Mouse (Mus musculus): ENCODE results near the gene Camk1d. TPM values are rescaled to one million over a fixed set of nuclear protein-coding genes. Genes with fewer than 3 reads are reported as not detected.
"Not testable (repeated sequence)": the region's sequence is repeated elsewhere in the genome, so short reads cannot be mapped to it uniquely, and the experiment has no call there.

The Camk1d gene
- total and polyA plus RNA-seq, 2 experiments from 2014 or later: 8.0 to 20.9 TPM

DNA sequence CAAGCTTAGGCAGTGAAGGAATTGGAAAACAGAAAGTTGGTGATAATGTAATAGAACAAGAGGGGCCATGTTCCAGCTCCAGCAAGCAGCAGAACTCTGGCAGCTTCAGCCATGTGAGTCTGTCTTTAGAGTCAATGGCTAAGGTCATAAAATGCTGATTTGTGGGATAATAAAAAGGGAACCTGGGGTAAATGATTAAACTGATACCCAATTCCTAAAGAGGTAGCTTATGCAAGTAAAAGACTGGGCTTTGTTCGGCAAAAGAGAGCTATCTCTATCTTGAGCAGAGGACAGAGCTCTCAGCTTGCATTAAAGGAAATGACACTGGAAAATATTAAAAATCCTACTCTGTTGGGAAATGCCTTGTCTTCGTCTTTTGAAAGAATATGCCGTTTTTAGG lies 456.1 kb downstream of the Camk1d start:
- H3K36me3 ChIP-seq (ENCODE audit: insufficient read depth, low read length): no peaks in the 10 kb centered on the region
- ATAC-seq (ENCODE audit: low FRiP score): no peak

DNA sequence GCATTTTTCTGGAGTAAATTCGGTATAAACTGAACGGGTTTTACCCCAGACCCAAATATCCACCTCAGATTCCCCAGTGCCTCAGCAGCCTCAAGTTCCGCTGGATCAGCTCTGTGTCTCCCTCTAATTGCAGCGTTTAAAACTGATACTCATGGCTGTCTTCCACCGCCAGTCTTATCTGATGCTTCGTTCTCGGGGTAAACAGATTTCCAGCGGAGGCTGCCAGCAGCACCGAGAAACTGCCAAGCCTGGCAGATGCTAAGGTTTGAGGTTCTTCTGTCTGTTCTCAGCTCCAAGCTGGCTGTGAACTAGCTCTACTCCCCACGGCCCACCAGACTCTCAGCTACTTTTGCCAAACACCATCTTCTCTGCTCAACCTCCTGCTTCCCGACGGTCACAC lies 464.3 kb downstream of the Camk1d start:
- no peaks in the 10 kb centered on the region for H3K9me3 ChIP-seq (ENCODE audit: low read length)
- no peak overlapping the region for H3K27ac ChIP-seq (ENCODE audit: low read depth, low read length)
- no peaks in the 10 kb centered on the region for H3K36me3 ChIP-seq (ENCODE audit: insufficient read depth, low read length)
- H3K4me3 ChIP-seq (ENCODE audit: low read depth, low read length): no peak overlapping the region
- H3K9ac ChIP-seq (replicated peaks; ENCODE audit: low read length, poor library complexity, severe bottlenecking): no peak overlapping the region
- no peaks in the 10 kb centered on the region for H3K4me1 ChIP-seq (ENCODE audit: insufficient read depth, low read length)
- ATAC-seq (ENCODE audit: low FRiP score) (no peak), DNase-seq (ENCODE audit: low spot score) (peak; percentile 90)
- peak; percentile 43 for TF ChIP-seq CTCF (IDR thresholded peaks at IDR 0.05)
- H3K27me3 ChIP-seq (ENCODE audit: insufficient read depth, low read length): no peaks in the 10 kb centered on the region
- H3K4me2 ChIP-seq (ENCODE audit: low read depth, low read length, poor library complexity, severe bottlenecking): no peak overlapping the region
- WGBS: 77% methylated on average over 12 of the region's 12 CpGs

More for the DNA sequence above, 456.1 kb downstream of the Camk1d start:
- no peaks in the 10 kb centered on the region for H3K4me1 ChIP-seq (ENCODE audit: insufficient read depth, low read length)
- H3K27ac ChIP-seq (ENCODE audit: low read depth, low read length): no peak overlapping the region
- no peak overlapping the region for H3K4me3 ChIP-seq (ENCODE audit: low read depth, low read length)
- WGBS: 87% methylated on average over 3 of the region's 3 CpGs
- H3K4me2 ChIP-seq (ENCODE audit: low read depth, low read length, poor library complexity, severe bottlenecking): no peak overlapping the region
- no peaks in the 10 kb centered on the region for H3K9me3 ChIP-seq (ENCODE audit: low read length)
- DNase-seq (ENCODE audit: low spot score): no peak
- no peaks in the 10 kb centered on the region for H3K27me3 ChIP-seq (ENCODE audit: insufficient read depth, low read length)
- H3K9ac ChIP-seq (replicated peaks; ENCODE audit: low read length, poor library complexity, severe bottlenecking): no peak overlapping the region
- TF ChIP-seq CTCF (IDR thresholded peaks at IDR 0.05): no peak

DNA sequence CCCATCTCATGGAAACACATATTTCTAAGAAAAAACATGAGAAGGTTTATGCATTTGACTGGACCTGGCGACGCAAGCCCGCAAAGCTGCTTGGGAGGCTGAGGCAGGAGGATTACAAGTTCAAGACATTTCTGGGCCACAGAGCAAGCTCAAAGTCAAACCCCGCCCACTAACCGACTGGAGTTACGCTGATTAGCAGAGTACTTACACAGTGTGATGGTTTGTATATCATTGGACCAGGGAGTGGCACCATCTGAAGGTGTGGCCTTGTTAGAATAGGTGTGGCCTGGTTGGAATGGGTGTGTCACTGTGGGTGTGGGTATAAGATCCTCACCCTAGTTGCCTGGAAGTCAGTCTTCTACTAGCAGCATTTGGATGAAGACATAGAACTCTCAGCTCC lies 465.1 kb downstream of the Camk1d start:
- H3K4me1 ChIP-seq (ENCODE audit: insufficient read depth, low read length); H3K36me3 ChIP-seq (ENCODE audit: insufficient read depth, low read length); DNase-seq (ENCODE audit: low spot score); H3K9me3 ChIP-seq (ENCODE audit: low read length); H3K9ac ChIP-seq (replicated peaks; ENCODE audit: low read length, poor library complexity, severe bottlenecking); H3K27ac ChIP-seq (ENCODE audit: low read depth, low read length); ATAC-seq (ENCODE audit: low FRiP score); H3K4me3 ChIP-seq (ENCODE audit: low read depth, low read length); H3K27me3 ChIP-seq (ENCODE audit: insufficient read depth, low read length); H3K4me2 ChIP-seq (ENCODE audit: low read depth, low read length, poor library complexity, severe bottlenecking): not testable (repeated sequence)
- WGBS: 94% methylated on average over 6 of the region's 6 CpGs

Other genes with a start within 250 kb of the Camk1d start
- 12.6 and 14.3 TPM in 2 replicates for gene Nudt5, start 130.5 kb upstream of the Camk1d start, total RNA-seq (2014; rRNA removed)
- 11.4 and 13.7 TPM in 2 replicates for gene Nudt5, start 130.5 kb upstream of the Camk1d start, polyA plus RNA-seq (2015; fragmentation: Nextera tagmentation; extraction: Ambion mirVana)
- 72.5 and 72.9 TPM in 2 replicates for gene Cdc123, start 130.6 kb upstream of the Camk1d start, total RNA-seq (2014; rRNA removed)
- 223 and 233 TPM in 2 replicates for gene Cdc123, start 130.6 kb upstream of the Camk1d start, polyA plus RNA-seq (2015; fragmentation: Nextera tagmentation; extraction: Ambion mirVana)
- gene Gm13199, start 148.4 kb upstream of the Camk1d start, total RNA-seq (2014; rRNA removed): 1.2 and 5.2 TPM in 2 replicates
- gene Gm13199, start 148.4 kb upstream of the Camk1d start, polyA plus RNA-seq (2015; fragmentation: Nextera tagmentation; extraction: Ambion mirVana): 0.31 and 0.57 TPM in 2 replicates
- gene Sec61a2, start 180.9 kb upstream of the Camk1d start, total RNA-seq (2014; rRNA removed): 101 and 118 TPM in 2 replicates
- 104 and 106 TPM in 2 replicates for gene Sec61a2, start 180.9 kb upstream of the Camk1d start, polyA plus RNA-seq (2015; fragmentation: Nextera tagmentation; extraction: Ambion mirVana)
- 10.3 and 13.3 TPM in 2 replicates for gene Dhtkd1, start 228.3 kb upstream of the Camk1d start, total RNA-seq (2014; rRNA removed)
- 4.6 and 5.2 TPM in 2 replicates for gene Dhtkd1, start 228.3 kb upstream of the Camk1d start, polyA plus RNA-seq (2015; fragmentation: Nextera tagmentation; extraction: Ambion mirVana)
- 11.2 and 13.2 TPM in 2 replicates for gene Upf2, start 237.0 kb upstream of the Camk1d start, total RNA-seq (2014; rRNA removed)
- 4.6 and 5.9 TPM in 2 replicates for gene Upf2, start 237.0 kb upstream of the Camk1d start, polyA plus RNA-seq (2015; fragmentation: Nextera tagmentation; extraction: Ambion mirVana)